Mouse (Mus musculus): Measurements from ENCODE around the gene Zbtb18. TPM values are rescaled to one million over a fixed set of nuclear protein-coding genes. Genes with fewer than 3 reads are reported as not detected.

Zbtb18 gene
- polyA plus RNA-seq, 1 experiment from 2014 or later: 3.4 TPM

DNA sequence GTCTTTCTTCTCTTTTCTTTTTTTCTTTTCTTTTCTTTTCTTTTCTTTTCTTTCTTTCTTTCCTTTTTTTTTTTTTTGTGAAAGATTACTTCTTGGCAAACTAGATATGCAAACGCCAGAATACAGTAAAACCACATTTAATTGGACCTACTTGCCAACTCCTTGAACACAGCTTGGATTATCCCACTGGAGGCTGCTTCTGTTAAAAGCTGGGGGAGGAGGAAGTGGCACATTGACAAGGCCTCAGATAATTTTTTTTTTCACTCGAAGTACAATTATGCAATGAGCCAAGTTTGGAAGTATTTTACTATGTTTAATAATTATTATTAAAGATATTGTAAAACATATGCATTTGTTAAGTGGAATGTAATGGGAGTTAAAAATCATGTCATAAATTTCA lies 17.4 kb downstream of the Zbtb18 start:
- no peaks in the 10 kb centered on the region for H3K36me3 ChIP-seq (ENCODE audit: control insufficient read depth, insufficient read depth, low read length)
- H3K9ac ChIP-seq (ENCODE audit: low read depth, low read length): no peak overlapping the region
- no peak overlapping the region for H3K4me3 ChIP-seq (ENCODE audit: low read length)
- H3K9me3 ChIP-seq (ENCODE audit: control insufficient read depth, low read length): no peaks in the 10 kb centered on the region
- H3K27ac ChIP-seq (ENCODE audit: low read depth, low read length): no peak overlapping the region
- WGBS: 68% methylated on average over 2 of the region's 2 CpGs
- no peak overlapping the region for H3K4me2 ChIP-seq (replicated peaks; ENCODE audit: low read depth, low read length)
- H3K4me1 ChIP-seq (ENCODE audit: control insufficient read depth, insufficient read depth, low read length): 0 out of 2 replicates have a peak, but pooled peaks cover 4% of the 10 kb centered on the region
- H3K27me3 ChIP-seq (ENCODE audit: control insufficient read depth, insufficient read depth, low read length): no peaks in the 10 kb centered on the region; the same call in 1 of the 2 replicates
- ATAC-seq (ENCODE audit: low FRiP score, low TSS enrichment): no peak

DNA sequence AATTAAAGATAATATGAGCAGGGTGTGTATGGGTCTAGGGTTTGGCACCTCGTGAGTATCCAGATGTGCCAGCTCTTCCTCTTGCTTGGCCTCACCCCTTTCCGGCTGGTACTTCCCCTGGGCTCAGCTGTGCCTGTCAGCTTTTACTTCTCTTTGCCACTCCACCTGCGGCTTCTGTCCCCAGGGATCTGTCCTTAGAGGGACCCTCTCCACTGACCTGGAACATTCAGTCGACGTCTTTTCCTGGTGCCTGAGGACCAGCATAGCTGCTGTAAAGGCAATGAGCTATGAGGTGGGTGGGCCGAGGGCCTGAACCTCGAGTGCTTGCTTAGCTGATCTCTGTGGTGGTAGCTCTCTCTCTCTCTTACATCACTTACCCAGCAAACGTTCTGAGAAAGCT lies 25.0 kb downstream of the Zbtb18 start:
- H3K4me1 ChIP-seq (ENCODE audit: control insufficient read depth, insufficient read depth, low read length): no peaks in the 10 kb centered on the region
- no peak overlapping the region for H3K9ac ChIP-seq (ENCODE audit: low read depth, low read length)
- no peaks in the 10 kb centered on the region for H3K27me3 ChIP-seq (ENCODE audit: control insufficient read depth, insufficient read depth, low read length)
- no peak overlapping the region for H3K4me3 ChIP-seq (ENCODE audit: low read length)
- ATAC-seq (ENCODE audit: low FRiP score, low TSS enrichment): no peak
- no peaks in the 10 kb centered on the region for H3K9me3 ChIP-seq (ENCODE audit: control insufficient read depth, low read length)
- no peak overlapping the region for H3K27ac ChIP-seq (ENCODE audit: low read depth, low read length)
- WGBS: 49% methylated on average over 8 of the region's 8 CpGs
- no peak overlapping the region for H3K4me2 ChIP-seq (replicated peaks; ENCODE audit: low read depth, low read length)
- H3K36me3 ChIP-seq (ENCODE audit: control insufficient read depth, insufficient read depth, low read length): no peaks in the 10 kb centered on the region

DNA sequence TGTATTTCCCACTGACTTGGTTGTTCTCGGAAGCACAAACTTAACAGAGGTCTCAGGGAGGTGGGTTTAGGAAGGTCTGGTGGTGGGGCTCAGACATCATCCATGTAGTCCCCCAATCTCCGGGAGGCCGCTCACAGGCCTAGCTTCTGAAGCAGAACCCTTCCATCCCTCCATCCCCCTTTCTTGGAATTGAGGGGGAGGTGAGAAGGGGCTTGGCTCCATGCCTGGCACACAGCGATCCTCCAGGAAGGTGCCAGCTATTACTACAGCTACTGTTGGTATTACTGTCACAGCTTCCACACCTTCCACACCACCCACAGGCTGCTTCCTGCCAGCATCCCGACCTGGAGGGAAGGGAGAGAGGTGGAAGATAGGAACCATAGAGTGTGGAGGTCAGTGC lies 26.3 kb downstream of the Zbtb18 start:
- Histone ChIP-seq H3K27ac (ENCODE audit: low read depth, low read length) (no peak overlapping the region), H3K9me3 (ENCODE audit: control insufficient read depth, low read length) (no peaks in the 10 kb centered on the region), H3K4me2 (replicated peaks; ENCODE audit: low read depth, low read length) (no peak overlapping the region), H3K4me3 (ENCODE audit: low read length) (no peak overlapping the region), H3K9ac (ENCODE audit: low read depth, low read length) (no peak overlapping the region), H3K36me3 (ENCODE audit: control insufficient read depth, insufficient read depth, low read length) (no peaks in the 10 kb centered on the region), H3K4me1 (ENCODE audit: control insufficient read depth, insufficient read depth, low read length) (no peaks in the 10 kb centered on the region), H3K27me3 (ENCODE audit: control insufficient read depth, insufficient read depth, low read length) (no peaks in the 10 kb centered on the region)
- ATAC-seq (ENCODE audit: low FRiP score, low TSS enrichment): no peak
- 88% methylated on average over 5 of the region's 5 CpGs for WGBS

DNA sequence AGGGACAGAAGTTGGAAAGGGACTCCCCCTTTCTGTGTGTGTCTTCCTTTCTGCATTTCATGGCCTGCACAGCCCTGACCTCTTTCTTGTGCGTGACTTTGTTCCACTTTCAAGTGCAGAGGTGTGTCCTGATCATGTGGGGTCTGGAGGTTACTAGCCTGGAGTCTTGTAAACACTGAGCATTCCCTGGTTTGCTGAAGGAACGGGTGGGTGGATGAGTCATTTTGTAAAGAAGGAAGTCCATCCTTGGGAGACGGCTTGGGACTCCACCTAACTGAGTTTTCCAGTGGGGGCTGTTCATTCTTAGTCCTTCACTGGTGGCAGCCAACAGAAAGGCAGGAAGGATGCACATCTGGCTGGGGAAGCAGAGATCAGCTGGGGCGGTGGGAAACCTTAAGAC lies 27.9 kb downstream of the Zbtb18 start:
- ATAC-seq (ENCODE audit: low FRiP score, low TSS enrichment): no peak
- no peak overlapping the region for H3K4me3 ChIP-seq (ENCODE audit: low read length)
- H3K4me2 ChIP-seq (replicated peaks; ENCODE audit: low read depth, low read length): no peak overlapping the region
- no peaks in the 10 kb centered on the region for H3K4me1 ChIP-seq (ENCODE audit: control insufficient read depth, insufficient read depth, low read length)
- WGBS: 66% methylated on average over 4 of the region's 4 CpGs
- no peaks in the 10 kb centered on the region for H3K9me3 ChIP-seq (ENCODE audit: control insufficient read depth, low read length)
- H3K9ac ChIP-seq (ENCODE audit: low read depth, low read length): no peak overlapping the region
- H3K27ac ChIP-seq (ENCODE audit: low read depth, low read length): no peak overlapping the region
- no peaks in the 10 kb centered on the region for H3K27me3 ChIP-seq (ENCODE audit: control insufficient read depth, insufficient read depth, low read length)
- no peaks in the 10 kb centered on the region for H3K36me3 ChIP-seq (ENCODE audit: control insufficient read depth, insufficient read depth, low read length)

DNA sequence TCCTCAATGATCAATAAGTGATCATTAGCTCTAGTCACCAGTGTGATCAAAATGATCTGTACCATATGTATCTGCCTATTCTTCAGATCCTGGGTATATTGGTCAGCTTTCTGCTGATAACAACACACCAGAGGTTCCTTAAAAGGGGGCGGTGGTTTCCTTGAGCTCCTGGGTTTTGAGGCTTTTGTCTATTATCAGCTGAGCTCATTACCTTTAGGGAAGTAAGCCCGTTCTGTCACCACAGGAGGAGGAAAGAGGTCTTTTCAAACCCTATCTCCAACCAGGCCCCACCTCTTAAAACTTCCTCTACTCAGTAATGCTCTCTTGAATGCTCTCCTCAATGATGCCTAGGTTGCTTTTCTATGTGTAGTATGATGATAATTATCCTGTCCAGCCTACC lies 28.8 kb downstream of the Zbtb18 start:
- no peak overlapping the region for H3K4me3 ChIP-seq (ENCODE audit: low read length)
- H3K27me3 ChIP-seq (ENCODE audit: control insufficient read depth, insufficient read depth, low read length): no peaks in the 10 kb centered on the region
- H3K36me3 ChIP-seq (ENCODE audit: control insufficient read depth, insufficient read depth, low read length): no peaks in the 10 kb centered on the region
- no peaks in the 10 kb centered on the region for H3K4me1 ChIP-seq (ENCODE audit: control insufficient read depth, insufficient read depth, low read length)
- no peak overlapping the region for H3K9ac ChIP-seq (ENCODE audit: low read depth, low read length)
- no peak overlapping the region for H3K4me2 ChIP-seq (replicated peaks; ENCODE audit: low read depth, low read length)
- H3K27ac ChIP-seq (ENCODE audit: low read depth, low read length): no peak overlapping the region
- H3K9me3 ChIP-seq (ENCODE audit: control insufficient read depth, low read length): no peaks in the 10 kb centered on the region
- ATAC-seq (ENCODE audit: low FRiP score, low TSS enrichment): no peak
- 76% methylated on average over 2 of the region's 2 CpGs for WGBS

DNA sequence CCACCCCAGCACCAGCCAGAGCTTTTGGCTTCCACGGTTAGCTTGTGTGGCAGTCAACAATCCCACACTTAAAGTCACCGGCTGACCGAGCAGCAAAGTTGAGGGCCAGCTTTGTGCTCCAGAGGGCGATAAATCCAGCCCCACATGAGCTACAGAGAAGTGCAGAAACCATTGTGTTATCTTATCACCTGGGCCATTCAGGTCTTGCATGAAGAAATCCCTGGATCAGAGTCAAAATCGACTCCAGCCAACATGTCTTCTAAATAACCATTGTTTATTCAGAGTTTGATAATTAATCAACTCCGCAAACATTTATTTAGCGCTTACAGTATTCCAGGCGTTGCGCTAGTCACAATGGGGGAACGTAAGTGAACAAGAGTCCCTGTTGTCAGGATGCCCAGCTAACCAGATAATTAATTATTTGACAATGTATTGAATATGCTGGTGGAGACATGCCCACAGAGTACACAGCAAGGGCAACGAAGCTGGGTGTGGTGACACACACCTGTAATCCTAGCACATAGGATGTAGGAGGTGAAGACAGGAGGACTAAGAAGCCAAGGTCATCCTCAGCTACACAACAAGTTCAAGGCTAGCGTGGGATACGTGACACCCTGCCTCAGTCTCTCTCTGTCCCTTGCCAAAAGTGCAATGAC lies 33.5 kb downstream of the Zbtb18 start:
- Histone ChIP-seq H3K4me3 (ENCODE audit: low read length) (no peak overlapping the region), H3K4me2 (replicated peaks; ENCODE audit: low read depth, low read length) (no peak overlapping the region), H3K36me3 (ENCODE audit: control insufficient read depth, insufficient read depth, low read length) (no peaks in the 10 kb centered on the region), H3K4me1 (ENCODE audit: control insufficient read depth, insufficient read depth, low read length) (no peaks in the 10 kb centered on the region), H3K27ac (ENCODE audit: low read depth, low read length) (no peak overlapping the region), H3K27me3 (ENCODE audit: control insufficient read depth, insufficient read depth, low read length) (no peaks in the 10 kb centered on the region), H3K9me3 (ENCODE audit: control insufficient read depth, low read length) (no peaks in the 10 kb centered on the region), H3K9ac (ENCODE audit: low read depth, low read length) (no peak overlapping the region)
- no peak for ATAC-seq (ENCODE audit: low FRiP score, low TSS enrichment)
- 79% methylated on average over 13 of the region's 13 CpGs for WGBS

DNA sequence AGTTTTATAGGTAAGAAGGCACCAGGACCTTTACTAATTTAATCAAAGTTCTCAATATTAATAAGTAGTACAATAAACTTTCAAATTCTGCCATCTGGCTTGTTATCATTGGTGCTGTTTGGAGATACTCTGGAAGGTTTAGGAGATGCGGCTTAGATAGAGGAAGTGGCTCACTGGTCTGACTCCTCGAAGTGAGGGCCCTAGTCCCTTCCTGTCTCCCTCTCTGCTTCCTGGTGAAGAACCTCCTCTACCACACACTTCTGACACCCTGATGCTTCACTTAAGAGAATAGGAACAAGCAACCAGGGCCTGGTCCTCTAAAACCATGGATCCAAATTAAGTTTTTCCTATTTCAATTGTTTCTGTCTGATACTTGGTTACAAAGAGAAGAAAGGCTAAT lies 36.4 kb downstream of the Zbtb18 start:
- no peak for ATAC-seq (ENCODE audit: low FRiP score, low TSS enrichment)
- no peak overlapping the region for H3K27ac ChIP-seq (ENCODE audit: low read depth, low read length)
- H3K36me3 ChIP-seq (ENCODE audit: control insufficient read depth, insufficient read depth, low read length): no peaks in the 10 kb centered on the region
- 66% methylated on average over 2 of the region's 2 CpGs for WGBS
- no peak overlapping the region for H3K4me3 ChIP-seq (ENCODE audit: low read length)
- H3K9me3 ChIP-seq (ENCODE audit: control insufficient read depth, low read length): no peaks in the 10 kb centered on the region
- no peaks in the 10 kb centered on the region for H3K27me3 ChIP-seq (ENCODE audit: control insufficient read depth, insufficient read depth, low read length)
- no peak overlapping the region for H3K9ac ChIP-seq (ENCODE audit: low read depth, low read length)
- H3K4me2 ChIP-seq (replicated peaks; ENCODE audit: low read depth, low read length): no peak overlapping the region
- no peaks in the 10 kb centered on the region for H3K4me1 ChIP-seq (ENCODE audit: control insufficient read depth, insufficient read depth, low read length)

DNA sequence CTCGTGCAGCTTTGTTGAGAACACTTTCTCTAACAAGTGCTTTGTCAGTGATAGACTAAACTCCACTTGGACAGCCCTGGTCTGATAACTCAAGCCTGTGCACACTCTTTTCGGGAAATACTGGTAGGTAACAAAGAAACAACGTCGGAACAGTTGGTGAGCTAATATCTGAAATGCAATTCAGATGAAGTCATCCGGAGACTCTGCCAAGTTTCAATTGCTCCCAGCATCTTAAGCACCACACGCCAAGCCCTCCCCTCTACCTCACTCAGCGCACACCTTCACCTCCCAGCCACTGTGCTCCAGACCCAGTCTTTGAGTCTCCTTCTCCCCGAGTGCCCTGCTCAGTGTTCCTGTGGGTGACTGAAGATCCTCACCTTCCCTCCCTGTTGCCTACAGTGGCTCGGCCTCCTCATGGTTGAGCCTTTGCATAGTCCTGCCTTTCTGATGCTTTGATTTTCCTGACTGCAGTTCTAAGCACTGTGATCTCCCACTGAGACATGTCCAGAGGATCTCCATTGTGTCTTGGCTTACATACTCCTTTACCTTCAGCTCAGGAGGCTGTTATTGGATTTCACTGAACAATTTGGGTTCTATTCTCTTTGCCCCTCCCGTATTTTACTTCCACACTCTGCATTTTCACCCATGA lies 37.3 kb downstream of the Zbtb18 start:
- H3K27ac ChIP-seq (ENCODE audit: low read depth, low read length): no peak overlapping the region
- ATAC-seq (ENCODE audit: low FRiP score, low TSS enrichment): no peak

DNA sequence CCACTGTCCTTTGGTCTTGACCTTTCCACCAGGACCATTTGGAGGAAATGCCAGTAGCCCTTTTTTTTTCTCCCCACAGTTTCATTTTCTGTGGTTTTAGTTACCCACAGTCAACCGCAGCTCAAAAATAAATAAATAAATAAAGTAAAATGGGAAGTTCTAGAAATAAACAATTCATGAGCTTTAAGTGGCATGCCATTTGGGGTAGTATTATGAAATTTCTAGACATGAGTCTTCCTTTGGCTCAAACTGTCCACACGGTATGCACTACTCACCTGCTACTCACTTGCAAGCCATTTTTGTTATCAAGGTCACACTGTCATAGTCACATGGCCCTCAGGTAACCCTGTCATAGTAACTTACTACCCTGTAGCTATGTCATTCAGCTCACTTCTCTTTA lies 41.5 kb downstream of the Zbtb18 start:
- Histone ChIP-seq H3K36me3 (ENCODE audit: control insufficient read depth, insufficient read depth, low read length) (no peaks in the 10 kb centered on the region), H3K4me2 (replicated peaks; ENCODE audit: low read depth, low read length) (no peak overlapping the region), H3K27ac (ENCODE audit: low read depth, low read length) (no peak overlapping the region), H3K4me1 (ENCODE audit: control insufficient read depth, insufficient read depth, low read length) (no peaks in the 10 kb centered on the region), H3K27me3 (ENCODE audit: control insufficient read depth, insufficient read depth, low read length) (no peaks in the 10 kb centered on the region), H3K4me3 (ENCODE audit: low read length) (no peak overlapping the region), H3K9ac (ENCODE audit: low read depth, low read length) (no peak overlapping the region), H3K9me3 (ENCODE audit: control insufficient read depth, low read length) (no peaks in the 10 kb centered on the region)
- WGBS: 93% methylated on average over 2 of the region's 2 CpGs
- ATAC-seq (ENCODE audit: low FRiP score, low TSS enrichment): no peak

More for the DNA sequence above, 37.3 kb downstream of the Zbtb18 start:
- Histone ChIP-seq H3K4me1 (ENCODE audit: control insufficient read depth, insufficient read depth, low read length) (no peaks in the 10 kb centered on the region), H3K36me3 (ENCODE audit: control insufficient read depth, insufficient read depth, low read length) (no peaks in the 10 kb centered on the region), H3K9ac (ENCODE audit: low read depth, low read length) (no peak overlapping the region), H3K9me3 (ENCODE audit: control insufficient read depth, low read length) (no peaks in the 10 kb centered on the region), H3K27me3 (ENCODE audit: control insufficient read depth, insufficient read depth, low read length) (no peaks in the 10 kb centered on the region), H3K4me3 (ENCODE audit: low read length) (no peak overlapping the region), H3K4me2 (replicated peaks; ENCODE audit: low read depth, low read length) (no peak overlapping the region)
- WGBS: 78% methylated on average over 10 of the region's 10 CpGs
